Mouse (Mus musculus) gastrocnemius, postnatal 25 days (tissue): ENCODE measurements around the gene Sfxn3. TPM values are rescaled to one million over a fixed set of nuclear protein-coding genes. Genes with fewer than 3 reads are reported as not detected.

Source experiments
- DNase-seq: peaks from one replicate; pipeline ENCODE4 v3.0.0; 2022
- total RNA-seq, 2 experiments: library from RNA; stranded (reverse); gene quantifications; 1 replicate in 1 of 2; 2 replicates in 1 of 2; pipeline ENCODE4 v1.2.3; 2021

The Sfxn3 gene
- total RNA-seq, 2 experiments from 2014 or later, result 20.7 to 22.5 TPM

GRCm38 (mm10) chr19:45046523-45047321 is 581 bp upstream of the Sfxn3 start:
- DNase-seq, result peak; percentile 85

GRCm38 (mm10) chr19:45047935-45048643 is 786 bp downstream of the Sfxn3 start:
- DNase-seq, result peak; percentile 70

GRCm38 (mm10) chr19:45048644-45049365 is 1.5 kb downstream of the Sfxn3 start:
- no peak for DNase-seq

- no peak for DNase-seq
These were observed 2.2 kb downstream of the Sfxn3 start for GRCm38 (mm10) chr19:45049523-45049922.

GRCm38 (mm10) chr19:45053451-45053850 is 6.1 kb downstream of the Sfxn3 start:
- no peak for DNase-seq

- DNase-seq, result no peak
These were observed 7.8 kb downstream of the Sfxn3 start for GRCm38 (mm10) chr19:45054892-45055690.

GRCm38 (mm10) chr19:45056364-45056763 is 9.1 kb downstream of the Sfxn3 start:
- no peak for DNase-seq

GRCm38 (mm10) chr19:45056908-45057698 is 9.8 kb downstream of the Sfxn3 start:
- no peak for DNase-seq

GRCm38 (mm10) chr19:45057724-45058112 is 10.4 kb downstream of the Sfxn3 start:
- DNase-seq, result no peak

GRCm38 (mm10) chr19:45058113-45058839 is 11.0 kb downstream of the Sfxn3 start:
- DNase-seq, result peak; percentile 90

GRCm38 (mm10) chr19:45058841-45059240 is 11.5 kb downstream of the Sfxn3 start:
- no peak for DNase-seq

- no peak for DNase-seq
These were observed 16.4 kb downstream of the Sfxn3 start for GRCm38 (mm10) chr19:45063565-45064292.

- DNase-seq, result no peak
These were observed 17.9 kb downstream of the Sfxn3 start for GRCm38 (mm10) chr19:45065226-45065625.

- DNase-seq, result no peak
These were observed 19.9 kb downstream of the Sfxn3 start for GRCm38 (mm10) chr19:45067170-45067569.

- no peak for DNase-seq
These were observed 20.6 kb downstream of the Sfxn3 start for GRCm38 (mm10) chr19:45067758-45068510.

- DNase-seq, result peak; percentile 62
These were observed 26.7 kb downstream of the Sfxn3 start for GRCm38 (mm10) chr19:45073871-45074542.

- peak; percentile 94 for DNase-seq
These were observed 27.4 kb downstream of the Sfxn3 start, which contains the start of gene Kazald1 for GRCm38 (mm10) chr19:45074580-45075322. TSS of gene Kazald1 (plus strand) at chr19:45075241.
